Mouse (Mus musculus): ENCODE results near the gene Defb42. TPM values are rescaled to one million over a fixed set of nuclear protein-coding genes. Genes with fewer than 3 reads are reported as not detected.

Gene Defb42
- under 1 TPM; 0.14 to 0.97 TPM for total RNA-seq (2021)
- 0.50 and 0.76 TPM in 2 replicates for polyA plus RNA-seq (2012; rRNA removed)
- long read RNA-seq, result 0 reads

DNA sequence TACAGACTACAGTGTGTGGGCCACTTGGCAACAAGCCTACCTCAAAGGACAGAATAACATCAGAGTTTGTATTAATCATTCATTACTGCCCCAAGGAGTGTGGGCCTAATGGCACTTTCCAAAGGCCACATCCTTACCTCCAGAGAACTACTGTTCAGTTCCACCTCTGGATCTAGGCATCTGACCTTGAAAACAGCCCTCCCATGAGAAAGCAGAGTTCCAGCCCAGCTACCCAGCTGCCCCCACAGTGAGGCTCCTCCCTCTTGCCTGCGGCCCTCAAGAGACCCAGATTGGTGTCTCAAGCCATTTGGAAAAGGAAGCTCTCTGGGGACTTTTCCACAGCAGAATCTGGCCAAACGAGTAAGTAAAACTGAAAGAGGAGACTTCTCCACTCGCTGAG lies at the start of gene Defb42:
TSS of gene Defb42 (plus strand) at position 301 of the 400 bp plus-strand sequence.
- DNase-seq, result no peak

DNA sequence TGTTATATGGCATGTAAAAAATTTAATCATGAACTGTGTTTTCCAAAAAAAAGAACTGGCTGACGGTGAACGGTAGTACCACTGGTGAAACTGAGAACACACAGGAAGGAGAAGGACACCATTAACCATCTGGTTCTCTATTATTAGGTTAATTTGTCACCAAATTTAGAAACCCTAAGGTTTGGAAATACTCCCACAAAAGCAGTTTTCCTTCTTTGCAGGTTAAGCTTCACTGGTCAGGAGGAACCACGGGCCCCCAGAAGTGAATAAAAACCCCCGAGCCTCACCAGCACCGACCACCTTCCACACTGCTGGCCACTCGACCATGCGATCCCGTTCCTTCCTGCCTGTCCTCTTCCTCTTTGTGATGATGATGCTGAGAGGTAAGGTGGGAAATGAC lies 49.0 kb upstream of the Defb42 start, which contains the start of gene Defb47:
TSS of gene Defb47 (plus strand) at position 301 of the 400 bp plus-strand sequence.
- DNase-seq, result no peak

- no peak for DNase-seq
These were observed 47.8 kb upstream of the Defb42 start for GRCm38 (mm10) chr14:62998977-62999376.

- DNase-seq, result peak; percentile 47
These were observed 44.2 kb upstream of the Defb42 start for GRCm38 (mm10) chr14:63002588-63002987.

GRCm38 (mm10) chr14:63011471-63011870 lies 35.3 kb upstream of the Defb42 start, which contains the start of gene Defb43:
TSS of gene Defb43 (plus strand) at chr14:63011771.
- DNase-seq, result no peak

GRCm38 (mm10) chr14:63013082-63013481 lies 33.7 kb upstream of the Defb42 start:
- no peak for DNase-seq

DNA sequence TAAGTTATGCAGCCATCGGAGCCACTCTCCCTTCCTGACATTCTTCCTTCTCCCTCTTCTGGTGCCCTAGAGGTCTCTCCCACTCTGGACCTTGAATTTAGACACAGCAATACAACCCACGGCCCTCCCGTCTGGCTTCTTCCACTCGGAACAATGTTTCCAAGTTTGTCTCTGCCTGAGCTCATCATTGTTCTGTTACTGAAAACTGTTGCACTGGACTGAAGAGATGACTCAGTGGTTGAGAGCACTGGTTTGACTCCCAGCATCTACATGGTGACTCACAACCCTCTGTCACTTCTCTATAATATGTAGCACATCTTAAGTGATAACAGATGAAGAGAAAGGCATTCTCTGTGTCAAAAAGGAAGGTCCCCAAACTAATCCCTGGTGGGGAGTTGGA lies 32.1 kb upstream of the Defb42 start:
- peak; percentile 12 for DNase-seq

GRCm38 (mm10) chr14:63020524-63021156 lies 26.2 kb upstream of the Defb42 start:
- peak; percentile 20 for DNase-seq

DNA sequence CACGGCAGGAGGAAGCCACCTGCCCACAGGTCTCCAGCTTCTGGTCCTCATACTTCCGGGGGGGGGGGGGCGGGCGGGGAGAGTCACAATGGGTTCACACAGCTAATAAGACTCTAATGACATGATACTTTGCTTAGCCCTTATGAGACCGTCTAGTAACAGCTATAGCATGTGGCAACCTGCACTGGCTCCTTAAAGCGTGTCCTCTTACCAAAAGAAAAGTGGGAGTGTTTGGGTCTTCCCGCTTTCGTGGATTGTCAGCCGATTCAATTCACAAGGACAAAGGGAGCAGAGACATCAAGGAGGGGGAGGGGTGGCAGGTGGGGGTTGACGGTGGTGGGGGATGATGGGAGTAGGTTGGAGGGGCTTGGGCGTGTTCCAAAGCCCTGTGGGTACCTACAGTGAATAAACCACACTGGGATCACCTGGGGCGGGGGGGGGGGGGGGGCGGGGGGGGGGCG lies 3.1 kb downstream of the Defb42 start, which contains the start of gene Defb30:
TSS of gene Defb30 (minus strand) at position 51 of the 461 bp plus-strand sequence.
- no peak for DNase-seq

- DNase-seq, result peak; percentile 79
These were observed 4.0 kb downstream of the Defb42 start for GRCm38 (mm10) chr14:63050769-63051168.

GRCm38 (mm10) chr14:63054729-63055128 lies 7.9 kb downstream of the Defb42 start:
- DNase-seq, result peak; percentile 87

DNA sequence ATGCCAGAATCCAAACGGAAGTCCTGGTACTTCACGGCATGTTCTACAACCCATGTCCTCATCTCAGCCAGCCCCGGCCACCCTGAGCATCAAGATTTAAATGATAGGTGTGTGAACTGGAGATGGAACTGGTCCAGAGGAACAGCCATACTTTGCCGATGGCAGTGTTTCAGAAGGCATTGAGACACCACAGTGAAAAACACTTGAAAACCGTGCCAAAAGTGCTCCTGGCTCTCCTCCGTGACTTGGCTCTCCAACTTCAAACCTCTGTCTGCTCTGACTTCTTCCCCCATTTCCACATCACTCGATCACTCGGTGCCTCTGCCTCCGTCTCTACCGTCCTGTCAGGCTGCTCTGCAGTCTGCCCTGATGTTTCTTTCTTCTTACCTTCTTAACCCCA lies 13.6 kb downstream of the Defb42 start:
- no peak for DNase-seq

- no peak for DNase-seq
These were observed 15.4 kb downstream of the Defb42 start for GRCm38 (mm10) chr14:63062184-63062583.

DNA sequence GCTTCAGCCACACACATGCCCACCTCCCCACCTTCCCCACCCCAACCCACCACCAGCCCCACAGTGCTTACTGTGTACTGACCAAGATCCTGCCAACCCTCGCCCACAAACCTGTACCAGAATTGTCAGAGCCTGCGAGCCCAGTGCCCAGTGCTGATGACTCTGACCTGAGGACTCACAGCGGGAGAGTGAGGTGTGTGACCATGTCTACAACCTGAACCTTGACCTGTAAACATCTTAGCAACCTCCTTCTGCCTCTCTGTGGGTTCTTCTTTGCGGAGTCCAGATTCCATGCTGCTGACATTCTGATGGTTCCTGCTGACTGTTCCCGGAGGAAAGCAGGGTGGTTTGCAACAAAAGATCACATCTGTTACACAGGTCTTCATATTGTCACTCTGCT lies 18.6 kb downstream of the Defb42 start:
- no peak for DNase-seq

DNA sequence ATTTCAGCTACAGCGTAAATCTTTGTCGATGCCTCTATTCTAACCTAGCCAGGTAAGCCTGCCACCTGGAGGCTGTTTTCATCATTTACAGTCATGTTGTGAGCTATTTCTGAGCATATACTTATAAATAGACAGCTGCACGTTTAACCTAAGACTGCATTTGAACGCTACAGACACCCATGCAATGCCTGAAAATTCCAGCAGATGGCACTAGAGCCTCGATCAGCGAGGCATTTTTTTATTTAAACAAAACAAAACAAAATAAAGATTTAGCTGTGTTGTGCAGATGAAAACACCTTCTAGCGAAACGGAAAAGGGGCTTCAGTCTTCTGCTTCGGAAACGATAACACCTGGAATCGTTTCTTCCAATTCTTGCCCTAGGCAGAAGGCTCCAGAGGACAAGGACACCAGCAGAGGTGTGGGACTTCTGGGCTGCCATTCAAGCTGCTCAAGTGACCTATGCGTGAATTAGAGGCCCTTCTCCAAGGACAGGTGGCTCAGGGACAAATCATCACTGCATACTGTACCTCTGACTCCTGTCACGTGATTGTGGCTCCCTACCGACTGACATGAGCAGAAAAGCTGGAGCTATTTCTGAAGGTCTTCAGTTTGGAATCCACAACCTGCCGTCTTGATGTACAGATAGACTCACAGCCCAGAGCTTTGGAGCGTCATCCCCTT lies 20.0 kb downstream of the Defb42 start:
- peak; percentile 64 for DNase-seq

- DNase-seq, result peak; percentile 20
These were observed 20.9 kb downstream of the Defb42 start for GRCm38 (mm10) chr14:63067708-63068107.

Other genes with a start within 250 kb of the Defb42 start
- 10 to 100 TPM; 29.5 to 31.9 TPM for gene Wdfy2, start 209.3 kb upstream of the Defb42 start, total RNA-seq (2021)
- gene Wdfy2, start 209.3 kb upstream of the Defb42 start, polyA plus RNA-seq (2012; rRNA removed), result 9.0 and 14.0 TPM in 2 replicates
- gene Defb48, start 62.5 kb upstream of the Defb42 start, total RNA-seq (2021), result not detected
- gene Defb48, start 62.5 kb upstream of the Defb42 start, polyA plus RNA-seq (2012; rRNA removed), result not detected in 2 replicates
- gene Defb47, start 48.9 kb upstream of the Defb42 start, total RNA-seq (2021), result not detected
- not detected in 2 replicates for gene Defb47, start 48.9 kb upstream of the Defb42 start, polyA plus RNA-seq (2012; rRNA removed)
- gene Defb43, start 35.2 kb upstream of the Defb42 start, total RNA-seq (2021), result not detected
- gene Defb43, start 35.2 kb upstream of the Defb42 start, polyA plus RNA-seq (2012; rRNA removed), result not detected in 2 replicates
- not detected for gene Defb30, start 3.0 kb downstream of the Defb42 start, total RNA-seq (2021)
- gene Defb30, start 3.0 kb downstream of the Defb42 start, polyA plus RNA-seq (2012; rRNA removed), result not detected in 2 replicates